Mouse (Mus musculus): Measurements from ENCODE around the gene Btbd9.

Gene Btbd9

GRCm38 (mm10) chr17:30301338-30301737 lies 274.9 kb downstream of the Btbd9 start:
- no peak for DNase-seq (ENCODE audit: low read depth in 2 of 2, low spot score in 2 of 2)

- DNase-seq (ENCODE audit: low read depth in 2 of 2, low spot score in 2 of 2): no peak
Observed at GRCm38 (mm10) chr17:30297432-30297831, 278.9 kb downstream of the Btbd9 start.

DNA sequence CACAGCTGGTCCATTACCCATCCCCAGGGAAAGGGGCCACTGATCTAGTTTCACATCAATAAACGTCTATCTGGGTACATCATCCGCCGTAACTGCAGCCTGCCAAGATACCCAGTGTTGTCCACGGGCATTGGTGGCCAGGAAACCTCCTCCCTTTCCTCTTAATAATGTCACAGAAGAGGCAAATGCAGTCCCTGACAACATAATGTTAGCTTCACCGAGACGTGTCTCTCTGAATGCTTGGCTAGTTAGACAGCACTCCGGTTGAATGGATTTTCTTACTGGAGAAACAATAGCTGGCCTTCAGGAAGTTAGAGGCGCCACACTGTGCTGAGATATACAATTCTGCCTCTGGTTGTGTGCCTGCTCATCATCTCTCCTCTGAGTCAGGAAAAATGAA lies 280.2 kb downstream of the Btbd9 start:
- no peak for DNase-seq (ENCODE audit: low read depth in 2 of 2, low spot score in 2 of 2)

GRCm38 (mm10) chr17:30292666-30293065 lies 283.6 kb downstream of the Btbd9 start:
- DNase-seq (ENCODE audit: low read depth in 2 of 2, low spot score in 2 of 2): no peak

GRCm38 (mm10) chr17:30285641-30286040 lies 290.6 kb downstream of the Btbd9 start:
- DNase-seq (ENCODE audit: low read depth in 2 of 2, low spot score in 2 of 2): no peak

DNA sequence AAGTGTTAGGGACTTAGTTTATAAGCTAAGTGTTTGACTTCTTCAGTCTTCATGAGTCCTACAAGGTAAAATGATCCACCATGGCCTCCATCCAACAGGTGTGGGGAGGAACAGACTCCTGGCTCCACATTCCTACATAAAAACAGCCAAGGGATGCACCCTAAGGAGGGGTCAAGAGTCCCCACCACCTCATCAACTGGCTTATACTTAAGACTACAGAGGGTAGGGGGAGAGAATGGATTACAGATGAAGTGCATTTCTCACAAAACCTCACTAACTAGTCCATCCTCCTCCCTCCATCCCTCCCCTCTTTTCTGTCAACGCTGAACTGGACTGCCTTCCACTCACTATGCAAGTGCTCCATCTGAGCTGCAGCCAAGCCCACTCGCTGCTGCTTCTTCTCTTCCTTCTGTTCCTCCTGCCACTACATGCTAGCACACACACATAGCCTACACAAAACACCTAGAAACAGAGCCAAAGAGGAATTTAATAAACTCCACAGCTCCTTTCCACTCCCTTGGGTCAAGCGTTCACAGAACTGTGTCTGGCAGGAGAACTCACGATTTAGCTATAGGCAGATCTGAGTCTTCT lies 292.7 kb downstream of the Btbd9 start:
- DNase-seq (ENCODE audit: low read depth in 2 of 2, low spot score in 2 of 2): no peak

DNA sequence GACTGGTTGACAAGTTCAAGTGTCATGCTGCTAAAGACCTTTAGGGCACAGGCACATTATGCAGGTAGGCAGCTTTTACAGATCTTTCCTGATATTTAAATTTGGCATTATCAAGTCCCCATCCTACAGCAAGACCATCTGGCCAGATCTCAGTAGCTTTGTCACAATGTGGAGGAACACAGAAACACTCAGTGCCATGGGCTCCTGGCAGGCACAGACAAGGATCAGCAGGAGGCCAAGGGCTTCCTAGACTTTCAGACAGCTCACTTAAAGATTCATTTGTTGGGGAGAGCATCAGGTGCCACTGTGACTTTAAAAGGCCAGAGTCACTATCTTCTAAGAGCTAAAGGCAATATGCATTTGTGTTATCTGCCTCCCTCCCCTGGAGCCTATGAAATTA lies 293.3 kb downstream of the Btbd9 start:
- no peak for DNase-seq (ENCODE audit: low read depth in 2 of 2, low spot score in 2 of 2)

DNA sequence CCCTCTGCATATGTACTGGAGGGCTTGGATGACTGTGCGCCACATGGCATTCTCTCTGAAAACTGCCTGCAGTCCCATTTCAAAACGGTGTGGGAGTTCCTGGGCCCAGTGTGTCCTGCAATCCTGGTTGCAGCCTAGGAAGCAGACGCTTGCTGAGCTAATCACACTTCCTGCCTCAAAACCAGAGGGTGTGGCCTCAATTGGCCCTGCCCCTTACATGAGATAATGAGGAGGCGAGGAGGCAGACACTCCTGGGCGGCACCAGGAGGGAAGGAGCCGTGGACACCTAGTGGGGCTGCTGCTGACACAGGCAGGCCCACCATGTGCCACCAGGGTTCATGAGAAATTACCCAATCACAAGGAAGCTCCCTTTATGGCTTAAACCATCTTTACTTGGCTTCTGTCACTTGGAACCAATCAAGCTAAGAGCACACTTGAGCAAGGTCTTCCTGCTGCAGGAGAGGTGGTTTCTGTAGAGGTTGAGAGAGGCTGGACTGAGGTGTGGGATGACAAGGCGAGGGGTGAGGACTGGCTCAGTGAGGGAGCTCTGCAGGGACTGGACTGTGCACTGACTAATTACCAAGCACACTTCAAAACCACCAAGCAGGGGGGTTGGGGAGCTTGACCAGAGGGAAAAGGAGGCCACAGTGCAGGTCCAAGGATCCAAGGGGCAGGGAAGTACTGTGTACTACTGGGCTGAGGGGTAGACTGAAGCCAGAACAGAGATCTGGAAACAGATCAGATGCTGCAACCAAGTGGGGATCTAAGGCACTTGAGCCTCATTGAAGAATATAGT lies 295.8 kb downstream of the Btbd9 start:
- no peak for DNase-seq (ENCODE audit: low read depth in 2 of 2, low spot score in 2 of 2)

DNA sequence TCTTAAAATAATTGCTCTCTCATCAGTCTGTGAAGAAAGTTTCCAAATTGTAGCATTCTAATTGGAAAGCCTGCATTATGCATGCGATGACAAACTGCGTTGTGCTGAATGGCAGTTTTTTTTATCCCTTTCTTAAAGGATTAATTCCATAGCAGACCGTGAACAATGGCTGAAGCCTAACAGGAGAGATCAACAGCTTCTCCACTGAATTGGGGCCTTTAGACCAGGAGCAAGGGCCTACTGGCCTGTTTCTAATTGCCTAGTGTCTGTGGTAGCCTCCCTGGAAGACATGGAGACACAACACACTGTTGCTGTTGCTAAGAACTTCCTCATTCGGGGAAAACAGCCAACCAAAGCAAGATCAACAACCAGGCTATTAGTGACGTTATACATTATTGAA lies 296.6 kb downstream of the Btbd9 start:
- no peak for DNase-seq (ENCODE audit: low read depth in 2 of 2, low spot score in 2 of 2)

GRCm38 (mm10) chr17:30278596-30279378 lies 297.5 kb downstream of the Btbd9 start:
- DNase-seq (ENCODE audit: low read depth in 2 of 2, low spot score in 2 of 2): no peak

- DNase-seq (ENCODE audit: low read depth in 2 of 2, low spot score in 2 of 2): no peak
Observed at GRCm38 (mm10) chr17:30276477-30276876, 299.8 kb downstream of the Btbd9 start.

DNA sequence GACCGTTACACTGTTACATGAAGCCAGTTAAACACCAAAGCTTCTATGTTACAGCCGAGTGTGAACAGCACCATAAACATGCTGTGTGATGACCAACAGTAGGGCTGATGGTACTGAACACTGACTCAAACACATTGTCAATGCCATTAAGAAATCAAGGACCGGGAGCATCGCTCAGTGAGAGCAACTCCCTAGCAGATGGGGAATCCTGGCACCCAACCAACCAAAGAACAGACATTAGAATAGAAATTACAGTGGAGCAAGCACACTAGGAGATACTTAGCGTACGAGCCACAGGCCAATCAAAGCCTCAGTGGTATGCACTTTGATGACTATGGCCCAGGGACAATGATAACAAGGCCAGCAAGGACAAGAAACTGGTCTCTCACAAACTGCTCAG lies 303.5 kb downstream of the Btbd9 start:
- DNase-seq (ENCODE audit: low read depth in 2 of 2, low spot score in 2 of 2): no peak

- no peak for DNase-seq (ENCODE audit: low read depth in 2 of 2, low spot score in 2 of 2)
Observed at GRCm38 (mm10) chr17:30269136-30270063, 306.9 kb downstream of the Btbd9 start.

GRCm38 (mm10) chr17:30268456-30268855 lies 307.8 kb downstream of the Btbd9 start:
- no peak for DNase-seq (ENCODE audit: low read depth in 2 of 2, low spot score in 2 of 2)

DNA sequence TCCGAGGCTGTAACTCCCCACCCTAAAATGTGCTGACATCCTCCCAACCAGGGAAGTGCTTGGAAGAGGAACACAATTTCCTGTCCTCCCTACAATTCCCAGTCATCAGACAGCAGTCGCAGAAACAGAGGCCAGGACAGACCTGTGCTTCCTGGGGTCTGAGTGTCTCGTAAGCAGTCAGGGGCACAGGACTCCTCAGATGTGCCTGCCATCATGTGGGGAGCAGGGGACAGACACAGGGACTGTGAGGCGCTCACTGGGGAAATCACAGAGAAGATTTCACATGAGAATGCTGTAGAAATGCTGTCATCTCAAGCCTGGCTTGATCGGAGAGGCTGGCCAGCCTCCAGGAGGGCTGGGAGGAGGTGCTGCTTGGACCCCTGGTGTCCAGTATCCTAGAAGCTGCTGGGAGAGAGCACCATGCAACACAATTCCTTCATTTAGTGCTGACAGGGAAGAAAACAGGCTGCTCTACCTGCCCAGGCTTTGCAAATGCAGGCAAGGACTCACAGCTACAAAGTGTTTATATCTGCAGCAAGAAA lies 308.8 kb downstream of the Btbd9 start:
- DNase-seq (ENCODE audit: low read depth in 2 of 2, low spot score in 2 of 2): no peak

GRCm38 (mm10) chr17:30263535-30263934 lies 312.8 kb downstream of the Btbd9 start:
- DNase-seq (ENCODE audit: low read depth in 2 of 2, low spot score in 2 of 2): no peak

GRCm38 (mm10) chr17:30262943-30263342 lies 313.3 kb downstream of the Btbd9 start:
- DNase-seq (ENCODE audit: low read depth in 2 of 2, low spot score in 2 of 2): no peak

GRCm38 (mm10) chr17:30262440-30262839 lies 313.8 kb downstream of the Btbd9 start:
- DNase-seq (ENCODE audit: low read depth in 2 of 2, low spot score in 2 of 2): no peak

DNA sequence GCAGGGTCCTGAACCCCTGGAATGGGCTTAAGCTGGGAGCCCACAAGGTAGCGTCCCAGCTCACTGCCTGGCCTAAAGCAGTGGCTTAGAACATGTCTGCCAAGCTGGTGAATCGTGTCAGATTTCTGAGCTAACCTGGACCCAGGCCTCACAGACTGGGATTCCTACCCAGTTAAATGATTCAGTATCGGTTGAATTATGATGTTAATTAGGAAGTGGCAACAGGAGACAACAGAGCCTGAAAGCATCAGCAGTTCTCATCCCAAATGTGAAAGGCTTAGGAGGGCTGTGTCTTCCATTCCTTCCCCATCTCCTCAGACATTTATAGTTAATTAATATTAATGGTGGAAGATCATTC lies 314.3 kb downstream of the Btbd9 start:
- DNase-seq (ENCODE audit: low read depth in 2 of 2, low spot score in 2 of 2): no peak

DNA sequence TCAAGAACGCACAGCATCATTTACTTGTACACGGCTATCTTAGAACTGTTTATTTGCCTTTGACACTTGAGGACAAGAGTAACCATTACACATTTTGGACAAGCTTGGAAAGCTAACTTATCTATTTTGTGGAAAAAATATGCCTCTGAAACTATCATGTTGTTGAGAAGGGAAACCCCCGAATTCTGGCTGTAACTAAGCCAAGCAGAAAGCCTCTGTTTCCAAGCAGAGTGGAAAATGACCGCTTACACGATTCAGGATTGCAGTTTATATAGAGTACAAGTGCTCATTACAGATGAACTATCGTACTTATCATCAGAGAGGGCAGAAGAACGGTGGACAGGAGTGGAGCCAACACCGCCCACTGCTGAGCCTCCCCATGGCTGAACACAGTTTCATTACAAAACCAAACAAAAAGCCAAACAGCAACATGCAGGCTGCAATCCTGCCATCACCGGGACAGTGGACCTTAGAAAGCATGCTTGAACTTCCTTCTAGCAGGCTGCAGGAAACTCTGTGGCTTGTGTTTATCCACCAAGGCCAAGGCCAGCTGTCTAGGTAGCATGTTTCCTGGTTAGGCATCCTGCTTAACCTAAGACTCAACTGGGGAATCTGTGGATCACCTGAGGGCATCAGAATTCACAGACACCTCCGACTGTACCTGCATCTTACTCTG lies 314.8 kb downstream of the Btbd9 start:
- DNase-seq (ENCODE audit: low read depth in 2 of 2, low spot score in 2 of 2): no peak

Data from CD8-positive naive resting alpha-beta T cell, adult 2 months (primary cell).